Mouse (Mus musculus): Measurements from ENCODE around the gene Pfkfb4.

The Pfkfb4 gene

DNA sequence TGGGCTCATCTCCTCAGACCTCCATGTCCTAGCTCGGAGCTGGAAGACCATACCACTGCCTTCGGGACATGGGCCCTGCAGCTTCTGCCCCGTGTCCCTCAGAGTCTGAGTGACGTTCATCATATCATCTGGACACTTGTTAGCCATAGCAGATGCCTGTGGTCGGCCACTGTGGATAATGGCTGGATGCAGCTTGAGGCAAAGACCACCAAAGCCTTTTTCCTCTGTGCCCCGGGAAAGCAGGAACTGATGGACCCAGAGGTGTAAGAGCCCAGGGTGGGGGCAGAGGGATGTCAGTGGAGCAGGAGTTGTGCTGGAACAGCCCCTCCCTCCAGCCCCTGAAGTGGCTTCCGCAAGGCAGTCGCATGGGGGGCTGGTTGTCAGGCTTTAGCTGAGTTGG is 40.1 kb downstream of the Pfkfb4 start:
- DNase-seq (ENCODE audit: low read depth, low spot score): no peak

DNA sequence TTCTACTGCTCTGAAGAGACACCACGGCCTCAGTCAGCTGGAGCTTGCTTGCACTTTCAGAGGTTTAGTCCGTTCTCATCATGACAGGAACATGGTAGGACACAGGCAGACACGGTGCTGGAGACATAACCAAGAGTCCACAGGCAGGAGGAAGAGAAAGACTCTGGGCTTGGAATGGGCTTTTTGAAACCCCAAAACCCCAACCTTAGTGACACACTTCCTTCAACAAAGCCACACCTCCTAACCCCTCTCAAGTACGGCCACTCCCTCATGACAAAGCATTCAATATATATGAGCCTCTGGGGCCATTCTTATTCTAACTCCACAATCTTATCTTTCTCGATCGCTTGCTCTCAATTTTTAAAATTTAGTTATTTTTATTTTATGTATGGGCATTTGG is 40.9 kb downstream of the Pfkfb4 start:
- DNase-seq (ENCODE audit: low read depth, low spot score): no peak

DNA sequence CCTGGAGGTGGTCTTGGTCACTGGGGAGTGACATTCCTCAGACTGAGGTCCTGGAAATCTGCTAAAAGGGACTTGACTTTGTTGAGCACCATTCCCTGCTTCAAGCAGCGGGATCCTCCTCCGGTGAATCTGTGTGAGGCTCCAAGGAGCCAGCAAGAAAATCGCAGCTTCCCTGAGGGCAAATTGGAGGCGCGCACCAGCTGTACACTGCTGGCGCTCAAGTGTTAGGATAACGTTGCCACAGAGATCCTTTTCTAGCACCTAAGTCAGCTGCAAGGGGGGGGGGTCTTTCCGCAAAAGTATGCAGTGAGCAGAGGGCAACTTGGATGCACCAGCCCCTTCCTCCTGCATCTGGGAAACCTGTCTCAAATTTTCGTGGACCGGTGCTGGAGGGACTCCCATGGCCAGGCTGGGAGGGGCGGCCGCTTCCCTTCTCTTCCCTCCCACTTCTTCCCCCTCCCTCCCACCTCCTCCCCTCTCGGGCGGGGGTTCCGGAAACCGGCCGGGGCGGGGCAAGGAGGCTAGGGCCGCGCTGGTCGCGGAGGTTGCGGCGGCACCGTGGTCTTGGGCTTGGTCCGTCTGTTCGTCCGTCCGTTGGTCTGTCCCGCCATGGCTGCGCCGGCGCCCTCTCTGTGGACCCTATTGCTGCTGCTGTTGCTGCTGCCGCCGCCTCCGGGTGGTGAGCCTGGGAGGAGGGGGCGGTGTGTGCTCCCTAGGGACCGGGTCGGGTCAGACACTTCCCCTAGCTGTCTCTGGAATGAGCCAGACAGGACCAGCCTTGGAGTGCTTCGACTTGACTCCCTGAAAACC is 46.7 kb downstream of the Pfkfb4 start, which contains the start of gene Shisa5:
TSS of gene Shisa5 (plus strand) at position 480 of the 810 bp plus-strand sequence.
- peak; percentile 80 for DNase-seq (ENCODE audit: low read depth, low spot score)

DNA sequence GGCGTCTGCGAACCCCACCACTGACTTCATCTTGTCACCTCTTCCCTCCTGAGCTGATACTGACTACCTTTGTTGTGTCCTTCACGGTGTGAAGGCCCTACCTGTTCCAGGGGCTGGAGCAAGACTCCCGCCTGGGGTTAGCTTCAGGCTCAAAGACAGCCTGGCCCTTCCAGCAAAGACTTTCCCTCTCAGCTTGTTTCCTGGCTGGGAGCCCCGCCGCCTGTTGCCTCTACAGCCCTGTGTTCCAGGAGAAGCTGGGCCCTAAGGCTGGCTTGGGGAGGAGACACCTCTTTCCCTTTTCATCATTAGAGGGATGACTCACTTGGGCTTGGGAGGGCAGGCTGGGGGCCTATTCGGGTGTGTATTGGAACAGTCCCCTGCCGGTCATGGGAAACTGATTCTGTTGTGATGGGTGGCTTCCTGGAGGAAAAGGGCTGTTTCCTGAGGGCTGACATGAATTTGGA is 47.4 kb downstream of the Pfkfb4 start:
- DNase-seq (ENCODE audit: low read depth, low spot score): peak; percentile 79

DNA sequence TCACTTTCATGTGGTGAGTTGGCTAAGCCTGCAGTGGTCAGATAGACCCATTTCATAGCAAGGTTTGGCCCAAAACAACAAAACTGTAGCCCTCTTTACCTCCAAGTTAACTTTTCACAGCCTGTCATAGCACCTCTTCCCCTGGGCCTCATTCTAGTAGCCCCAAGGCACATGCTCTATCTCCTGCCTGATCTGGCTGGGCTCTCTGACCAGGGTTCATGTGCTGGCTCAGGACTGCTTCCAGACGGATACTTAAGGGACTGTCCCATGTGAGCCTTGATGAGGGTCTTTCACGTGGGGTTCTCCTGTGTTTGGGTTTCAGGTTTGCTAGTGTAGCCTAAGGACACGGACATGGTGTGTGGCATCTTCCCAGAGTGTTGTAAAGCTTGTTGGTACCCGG is 48.1 kb downstream of the Pfkfb4 start:
- peak; percentile 12 for DNase-seq (ENCODE audit: low read depth, low spot score)

DNA sequence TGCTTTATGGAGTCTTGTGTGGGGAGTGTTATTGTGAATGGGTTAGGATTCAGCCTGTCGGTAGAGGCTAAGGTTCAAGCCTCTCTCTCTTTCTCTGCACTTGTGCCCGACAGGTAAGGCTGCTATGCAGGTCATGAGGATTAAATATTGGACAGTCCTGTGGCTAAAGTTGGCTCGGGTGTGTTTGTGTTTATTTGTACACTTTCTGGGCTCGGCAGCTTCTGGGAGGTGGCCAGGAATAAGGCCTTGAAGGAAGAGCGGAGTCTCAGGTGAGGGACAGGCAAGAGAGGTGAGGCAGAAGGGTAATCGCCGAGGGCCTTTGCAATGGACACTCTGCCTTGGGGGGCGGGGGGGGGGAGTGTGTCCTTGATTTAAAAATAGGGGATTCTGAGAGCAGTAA is 48.6 kb downstream of the Pfkfb4 start:
- DNase-seq (ENCODE audit: low read depth, low spot score): no peak

DNA sequence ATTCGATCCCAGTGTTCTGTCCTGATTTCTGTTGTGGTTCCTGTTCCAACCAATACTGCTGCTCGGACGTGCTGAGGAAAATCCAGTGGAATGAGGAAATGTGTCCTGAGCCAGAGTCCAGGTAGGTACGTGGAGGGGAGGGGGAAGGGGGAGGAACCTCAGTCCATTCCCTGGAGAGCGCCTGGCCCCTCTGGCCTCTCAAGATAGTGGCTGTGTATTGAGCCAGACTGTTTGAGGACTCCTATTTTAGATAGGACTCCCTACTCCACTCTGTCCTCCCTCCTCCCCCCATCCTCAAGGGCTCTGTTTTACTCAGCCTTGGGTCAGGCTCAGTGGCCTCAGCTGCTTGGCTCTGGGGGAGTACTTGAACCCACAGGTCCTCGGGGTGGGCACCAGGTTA is 49.3 kb downstream of the Pfkfb4 start:
- DNase-seq (ENCODE audit: low read depth, low spot score): no peak

DNA sequence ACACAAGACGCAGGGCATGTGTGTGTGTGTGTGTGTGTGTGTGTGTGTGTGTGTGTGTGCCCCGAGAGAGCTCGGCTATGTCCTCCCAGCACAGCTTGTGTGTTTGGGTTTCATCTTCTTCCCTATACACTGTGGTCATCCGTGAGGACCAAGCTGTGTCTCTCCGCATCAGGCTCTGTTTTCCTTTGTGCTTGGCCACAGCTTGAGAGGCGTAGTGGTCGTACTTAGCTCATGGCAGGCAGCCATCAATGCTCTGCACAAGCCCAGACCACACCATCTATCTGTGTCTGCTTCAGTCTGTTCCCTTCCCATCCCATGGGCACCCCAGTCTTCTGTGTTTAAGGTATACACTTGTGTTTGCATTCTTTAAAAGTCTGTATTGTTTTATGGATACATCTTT is 49.8 kb downstream of the Pfkfb4 start:
- no peak for DNase-seq (ENCODE audit: low read depth, low spot score)

DNA sequence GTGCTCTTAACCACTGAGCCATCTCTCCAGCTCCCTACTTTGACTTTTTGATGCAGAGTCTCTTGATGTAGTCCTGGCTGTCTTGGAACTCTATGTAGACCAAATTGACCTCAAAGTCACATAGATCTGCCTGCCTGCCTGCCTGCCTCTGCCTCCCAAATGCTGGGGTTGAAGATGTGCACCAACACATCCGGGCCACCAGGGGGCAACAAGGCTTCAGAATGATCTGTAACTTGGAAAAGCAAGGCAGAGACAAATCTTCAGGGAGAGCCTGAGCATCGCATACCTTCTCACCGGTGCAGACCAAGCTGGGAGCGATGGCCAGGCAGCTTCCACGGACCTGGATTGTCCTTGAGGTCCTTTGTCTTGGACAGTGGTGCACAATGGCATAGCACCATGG is 54.7 kb downstream of the Pfkfb4 start:
- peak; percentile 73 for DNase-seq (ENCODE audit: low read depth, low spot score)

DNA sequence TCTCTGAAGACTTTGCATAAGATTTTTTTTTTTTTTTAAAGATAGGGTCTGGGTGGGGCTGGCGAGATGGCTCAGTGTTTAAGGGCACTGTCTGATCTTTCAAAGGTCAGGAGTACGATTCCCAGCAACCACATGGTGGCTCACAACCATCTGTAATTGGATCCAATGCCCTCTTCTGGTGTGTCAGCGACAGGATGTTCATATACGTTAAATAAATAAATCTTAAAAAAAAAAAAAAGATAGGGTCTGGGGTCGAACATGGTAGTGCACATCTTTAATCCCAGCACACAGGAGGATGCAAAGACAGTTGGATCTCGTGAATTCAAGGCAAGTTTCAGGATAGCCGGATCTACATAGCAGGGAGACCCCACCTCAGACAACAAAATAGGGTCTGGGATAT is 57.7 kb downstream of the Pfkfb4 start:
- no peak for DNase-seq (ENCODE audit: low read depth, low spot score)

DNA sequence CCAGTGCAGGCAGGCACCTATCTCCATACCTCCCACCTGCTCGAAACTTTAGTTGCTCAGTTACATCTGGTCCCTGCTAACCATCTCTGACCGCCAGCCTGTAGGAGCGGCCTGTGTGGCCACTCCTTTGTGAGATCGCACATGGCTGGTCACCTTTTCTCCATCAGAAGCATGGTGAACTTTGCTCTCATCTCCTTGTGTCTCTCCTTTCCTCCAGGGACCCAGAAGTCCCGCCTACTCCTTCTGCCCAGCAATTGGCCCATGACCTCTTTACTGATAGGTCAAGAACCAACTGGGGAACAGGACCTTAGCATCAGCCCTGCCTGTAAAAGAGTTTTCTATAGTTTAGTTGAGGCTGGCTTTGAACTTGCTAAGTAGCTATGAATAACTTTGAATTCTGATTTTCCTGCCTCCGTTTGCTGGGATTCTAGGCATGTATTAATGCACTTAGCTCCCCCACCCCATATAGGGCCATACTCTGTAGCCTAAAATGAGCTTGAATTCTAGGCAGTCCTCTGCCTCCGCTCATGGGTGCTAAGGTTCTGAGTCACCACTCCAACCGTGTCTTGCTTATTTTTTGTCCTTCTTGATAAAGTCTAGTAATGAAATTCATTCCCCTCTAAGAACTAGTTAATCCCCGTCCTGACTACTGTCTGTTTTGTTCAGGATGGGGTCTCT is 58.6 kb downstream of the Pfkfb4 start:
- DNase-seq (ENCODE audit: low read depth, low spot score): no peak

DNA sequence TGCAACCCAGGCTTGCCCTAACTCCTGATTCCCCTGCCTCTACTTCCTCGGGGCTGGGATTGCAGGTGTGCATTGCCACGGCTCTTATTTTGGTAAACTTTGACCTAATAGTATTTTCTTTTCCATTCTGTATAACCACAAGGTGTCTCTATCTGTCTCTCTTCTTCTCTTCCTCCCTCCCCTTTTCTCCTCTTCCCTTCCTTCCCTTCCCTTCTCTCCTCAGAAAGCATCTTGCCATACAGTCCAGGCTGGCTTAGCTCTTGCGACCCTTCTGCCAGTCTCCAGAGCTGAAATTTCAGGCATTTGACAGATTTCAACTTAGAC is 59.1 kb downstream of the Pfkfb4 start:
- no peak for DNase-seq (ENCODE audit: low read depth, low spot score)

DNA sequence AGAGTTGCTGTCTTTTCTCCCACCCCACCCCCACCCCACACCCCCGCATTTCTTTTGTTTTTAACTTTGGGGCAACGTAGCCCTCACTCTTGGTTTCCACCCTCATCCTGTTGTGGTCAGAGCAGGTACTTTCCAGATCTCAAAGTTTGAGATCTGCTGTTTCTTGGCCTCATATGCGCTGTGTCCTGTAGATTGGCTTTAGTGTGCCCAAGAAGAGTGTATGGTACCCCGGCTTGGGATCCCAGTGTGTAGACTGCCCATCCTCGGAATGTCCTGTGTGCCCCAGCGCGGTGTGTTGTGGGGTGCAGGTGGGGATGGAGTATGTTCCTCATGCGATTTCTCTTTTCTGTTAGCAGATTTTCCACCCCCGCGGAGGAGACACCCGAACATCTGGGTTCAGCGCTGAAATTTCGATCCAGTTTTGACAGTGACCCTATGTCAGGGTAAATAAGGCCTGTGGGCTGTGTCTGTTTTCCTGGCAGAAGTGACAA is 59.5 kb downstream of the Pfkfb4 start:
- no peak for DNase-seq (ENCODE audit: low read depth, low spot score)

DNA sequence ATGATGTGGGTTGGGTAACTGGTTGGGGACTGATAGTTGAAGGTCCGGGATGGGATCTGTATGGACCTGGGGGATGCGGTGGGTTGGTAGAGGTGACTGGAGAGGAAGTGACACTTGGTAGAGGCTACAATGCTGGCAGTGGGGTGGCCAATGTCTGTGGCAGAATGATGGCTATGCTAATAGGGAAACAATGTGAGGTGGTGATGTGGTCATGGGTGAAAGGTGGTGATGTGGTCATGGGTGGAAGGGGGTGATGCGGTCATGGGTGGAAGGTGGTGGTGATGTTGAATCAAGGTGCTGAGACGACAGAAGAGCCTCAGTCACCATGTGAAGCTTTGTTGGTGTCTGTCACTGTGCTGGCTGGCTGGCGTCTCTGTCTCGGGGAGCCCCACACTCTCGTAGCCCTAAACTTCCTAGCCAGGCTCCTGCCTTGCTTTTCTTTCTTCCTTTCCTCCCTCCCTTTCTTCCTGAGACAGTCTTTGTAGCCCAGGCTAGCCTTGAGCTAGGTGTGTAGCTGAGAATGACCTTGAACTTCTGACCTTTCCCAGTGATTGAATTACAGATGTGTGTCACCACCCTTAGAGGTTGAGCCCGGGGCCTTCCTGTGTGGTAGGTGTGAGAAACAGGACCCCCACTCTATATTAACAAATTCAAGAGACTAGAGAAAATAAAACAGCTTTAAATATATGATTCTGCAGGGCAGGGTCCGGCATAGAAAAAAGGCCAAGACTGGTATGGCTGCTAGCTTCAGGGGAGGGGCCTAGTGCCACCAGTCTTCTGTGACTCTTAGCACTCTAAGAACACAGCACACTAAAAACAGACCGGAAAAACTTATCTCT is 60.3 kb downstream of the Pfkfb4 start:
- no peak for DNase-seq (ENCODE audit: low read depth, low spot score)

DNA sequence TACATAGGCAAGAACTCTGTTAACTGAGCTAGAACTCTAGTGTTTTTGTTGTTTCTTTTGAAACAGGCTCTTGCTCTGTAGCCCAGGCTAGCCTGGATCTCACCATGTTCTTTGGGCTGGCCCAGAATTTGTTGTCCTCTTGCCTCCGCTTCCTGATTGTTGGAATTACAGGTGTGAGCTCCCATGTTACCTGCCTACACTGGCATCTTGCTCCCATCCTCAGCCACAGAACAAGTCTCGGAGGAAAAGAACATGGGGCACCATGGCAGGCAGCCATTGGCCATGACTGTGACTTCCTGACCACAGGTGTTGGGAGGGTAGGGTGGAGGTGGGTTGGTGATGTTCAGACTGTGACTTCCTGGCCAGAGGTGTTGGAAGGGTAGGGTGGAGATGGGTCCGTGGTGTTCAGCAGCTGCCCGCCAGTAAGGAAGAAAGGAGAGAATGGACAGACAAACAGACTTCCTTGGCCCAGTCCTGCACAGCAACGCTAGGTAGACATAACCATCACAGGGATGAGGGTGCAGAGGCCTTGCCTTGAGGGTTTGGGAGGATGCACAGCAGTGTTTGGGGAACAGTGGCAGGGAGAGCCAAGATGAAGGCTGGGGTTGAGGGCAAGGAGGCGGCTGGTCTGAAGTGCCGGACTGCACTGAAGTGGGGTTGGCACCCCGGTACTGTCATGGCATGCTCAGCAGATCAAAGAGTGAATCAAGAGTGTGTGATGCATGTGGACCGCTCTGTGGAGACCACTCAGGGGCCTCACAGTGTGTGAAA is 61.1 kb downstream of the Pfkfb4 start:
- DNase-seq (ENCODE audit: low read depth, low spot score): no peak

DNA sequence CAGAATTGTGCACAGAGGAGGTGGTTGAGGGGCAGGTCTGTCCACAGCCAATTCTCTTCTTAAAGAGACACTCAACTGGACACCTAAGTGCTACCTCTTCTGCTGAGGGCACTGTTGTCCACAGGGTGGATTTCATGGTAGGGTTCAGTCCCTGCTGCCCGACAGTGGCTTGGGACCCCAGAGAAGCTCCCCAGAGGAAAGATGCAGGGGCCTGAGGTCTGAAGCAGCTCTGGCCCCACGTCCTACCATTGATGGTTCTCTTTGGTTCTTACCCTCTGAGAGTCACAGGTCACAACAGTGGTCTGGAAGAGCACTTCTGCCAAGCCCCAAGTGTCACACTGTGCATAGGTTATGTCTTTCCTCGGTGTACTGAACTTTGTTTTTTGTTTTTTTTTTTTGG is 61.8 kb downstream of the Pfkfb4 start:
- DNase-seq (ENCODE audit: low read depth, low spot score): no peak

DNA sequence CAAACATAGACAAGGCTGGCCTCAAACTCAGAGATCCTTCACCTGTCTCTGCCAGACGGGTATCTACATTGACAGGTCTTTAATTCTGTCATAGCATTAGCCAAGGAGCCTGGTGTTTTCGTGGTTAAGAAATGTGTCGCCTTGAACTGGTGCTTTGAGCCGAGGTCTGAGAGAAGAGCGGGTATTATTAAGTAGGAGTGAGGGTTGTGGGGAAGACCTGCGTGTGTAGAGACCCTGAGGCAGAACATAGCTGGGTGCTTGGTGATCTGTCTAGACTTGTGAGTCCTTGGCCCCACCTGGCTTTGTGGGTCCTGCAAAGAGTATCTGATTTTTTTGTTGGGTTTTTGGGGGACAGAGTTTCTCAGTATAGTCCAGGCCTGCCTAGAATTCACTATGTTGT is 62.3 kb downstream of the Pfkfb4 start:
- no peak for DNase-seq (ENCODE audit: low read depth, low spot score)

DNA sequence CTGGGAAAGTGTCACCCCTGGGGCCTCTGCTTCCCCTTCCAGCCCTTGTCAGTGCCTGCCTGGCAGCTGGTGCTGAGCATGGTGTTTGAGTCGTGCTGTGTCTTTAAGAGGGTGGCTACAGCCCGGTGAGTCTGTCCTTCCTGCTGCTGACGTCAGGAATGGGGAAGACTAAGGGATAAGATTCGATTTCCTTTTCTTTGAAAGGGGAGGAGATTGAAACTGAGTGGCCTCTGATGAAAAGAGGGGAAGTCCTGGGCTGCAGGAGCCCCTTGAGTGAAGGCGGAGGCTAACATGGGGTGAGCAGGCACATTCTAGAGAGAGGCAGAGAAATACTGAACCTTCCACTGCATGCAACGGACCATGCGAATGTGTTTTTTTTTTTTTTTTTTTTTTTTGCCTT is 63.1 kb downstream of the Pfkfb4 start:
- DNase-seq (ENCODE audit: low read depth, low spot score): peak; percentile 86

DNA sequence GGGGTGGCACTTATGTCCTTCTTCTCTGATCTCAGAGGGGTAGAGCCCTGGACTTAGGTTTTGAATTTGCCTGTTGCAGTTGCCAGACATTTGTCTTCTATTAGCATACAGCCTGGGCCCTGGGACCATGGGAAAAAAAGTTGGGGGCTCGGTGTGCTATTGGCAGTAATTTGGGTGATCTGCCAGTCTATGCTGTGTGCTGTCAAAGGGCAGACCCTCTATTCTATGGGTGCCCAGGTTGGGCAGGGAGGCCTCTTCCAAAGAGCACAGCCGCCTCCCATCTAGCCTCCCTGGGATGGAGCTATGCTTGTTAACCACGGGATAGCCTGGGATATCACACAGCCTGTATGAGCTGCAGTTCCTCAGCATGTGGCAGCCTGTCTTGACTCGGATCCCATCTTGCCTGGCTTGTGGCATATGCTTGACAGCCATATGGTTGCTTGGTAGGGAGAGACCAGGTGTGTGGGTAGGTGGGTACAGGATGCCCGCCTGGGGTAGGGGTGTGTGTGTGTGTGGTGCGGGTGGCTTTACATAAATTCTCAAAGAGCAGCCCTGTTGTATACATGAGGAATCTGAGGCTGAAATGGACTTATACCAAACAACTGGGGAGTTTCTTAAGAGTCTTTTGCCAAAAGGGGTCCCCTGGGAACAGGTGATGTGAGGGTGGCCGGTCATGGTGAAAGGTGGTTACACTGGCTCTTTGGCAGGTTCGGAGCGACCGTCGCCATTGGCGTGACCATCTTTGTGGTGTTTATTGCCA is 63.9 kb downstream of the Pfkfb4 start:
- DNase-seq (ENCODE audit: low read depth, low spot score): no peak

DNA sequence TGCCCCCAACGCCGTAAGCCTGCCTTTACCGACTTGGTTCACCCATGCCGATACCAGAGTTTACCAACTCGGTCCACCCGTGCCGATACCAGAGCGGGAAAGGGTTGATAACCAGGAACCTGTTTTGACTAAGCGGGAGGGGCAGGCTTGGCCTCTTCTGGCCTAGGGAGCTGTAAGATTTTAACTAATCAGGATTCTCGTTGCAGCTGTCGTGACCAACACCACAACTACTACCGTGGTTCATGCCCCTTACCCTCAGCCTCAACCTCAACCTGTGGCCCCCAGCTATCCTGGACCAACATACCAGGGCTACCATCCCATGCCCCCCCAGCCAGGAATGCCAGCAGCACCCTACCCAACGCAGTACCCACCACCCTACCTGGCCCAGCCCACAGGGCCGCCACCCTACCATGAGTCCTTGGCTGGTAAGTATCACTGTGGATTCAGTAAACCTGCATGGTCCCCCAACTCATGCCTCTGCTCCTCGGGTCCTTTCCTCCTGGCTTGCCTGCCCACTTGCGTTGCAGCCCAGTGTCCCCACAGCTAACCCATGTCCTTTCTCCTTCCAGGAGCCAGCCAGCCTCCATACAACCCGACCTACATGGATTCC is 64.6 kb downstream of the Pfkfb4 start:
- DNase-seq (ENCODE audit: low read depth, low spot score): no peak

Data from 3T3-L1 (cell line).